Mouse (Mus musculus): ENCODE measurements at regions not wholly inside any gene's neighbourhood (a gene's known extent, or its start where the extent isn't known, plus 50 kb on each side); places are given as distances from the start of the nearest gene placed in this dataset.

- TF ChIP-seq POLR2A (IDR thresholded peaks at IDR 0.05; ENCODE audit: borderline replicate concordance, extremely low read depth, insufficient read depth, insufficient read length, poor library complexity, severe bottlenecking): no peak
- no peak for TF ChIP-seq CTCF (IDR thresholded peaks at IDR 0.05; ENCODE audit: borderline replicate concordance, extremely low read depth, insufficient read depth, insufficient read length)
- peak; percentile 63 for DNase-seq (ENCODE audit: low read depth)
These were observed 277.3 kb upstream of the Prkd1 start for GRCm38 (mm10) chr12:50926234-50926633.

DNA sequence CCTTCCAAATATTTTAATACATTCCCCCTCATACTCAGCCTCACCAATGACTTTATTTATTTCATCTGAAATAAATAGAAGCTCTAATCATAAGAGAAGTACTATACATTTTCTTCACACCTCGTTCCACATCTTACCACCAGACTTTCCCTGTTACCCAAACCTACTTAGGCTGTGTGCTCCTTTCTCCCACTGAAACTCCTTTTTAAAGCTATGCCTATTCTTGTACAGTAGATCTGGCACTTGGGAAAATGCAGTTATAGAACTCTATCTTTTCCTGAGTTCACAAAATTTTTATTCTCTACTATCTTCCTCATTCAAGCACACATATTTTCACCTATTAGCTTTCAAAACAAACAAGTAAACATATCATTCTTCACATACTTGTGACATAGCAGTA lies 272.8 kb upstream of the Prkd1 start:
- DNase-seq (ENCODE audit: low read depth): no peak

GRCm38 (mm10) chr12:50899609-50900447 lies 250.9 kb upstream of the Prkd1 start:
- DNase-seq (ENCODE audit: low read depth): no peak
- TF ChIP-seq POLR2A (IDR thresholded peaks at IDR 0.05; ENCODE audit: borderline replicate concordance, extremely low read depth, insufficient read depth, insufficient read length, poor library complexity, severe bottlenecking): no peak

More for the DNA sequence above, 272.8 kb upstream of the Prkd1 start:
- TF ChIP-seq POLR2A (IDR thresholded peaks at IDR 0.05; ENCODE audit: borderline replicate concordance, extremely low read depth, insufficient read depth, insufficient read length, poor library complexity, severe bottlenecking) (no peak), CTCF (IDR thresholded peaks at IDR 0.05; ENCODE audit: borderline replicate concordance, extremely low read depth, insufficient read depth, insufficient read length) (no peak)

DNA sequence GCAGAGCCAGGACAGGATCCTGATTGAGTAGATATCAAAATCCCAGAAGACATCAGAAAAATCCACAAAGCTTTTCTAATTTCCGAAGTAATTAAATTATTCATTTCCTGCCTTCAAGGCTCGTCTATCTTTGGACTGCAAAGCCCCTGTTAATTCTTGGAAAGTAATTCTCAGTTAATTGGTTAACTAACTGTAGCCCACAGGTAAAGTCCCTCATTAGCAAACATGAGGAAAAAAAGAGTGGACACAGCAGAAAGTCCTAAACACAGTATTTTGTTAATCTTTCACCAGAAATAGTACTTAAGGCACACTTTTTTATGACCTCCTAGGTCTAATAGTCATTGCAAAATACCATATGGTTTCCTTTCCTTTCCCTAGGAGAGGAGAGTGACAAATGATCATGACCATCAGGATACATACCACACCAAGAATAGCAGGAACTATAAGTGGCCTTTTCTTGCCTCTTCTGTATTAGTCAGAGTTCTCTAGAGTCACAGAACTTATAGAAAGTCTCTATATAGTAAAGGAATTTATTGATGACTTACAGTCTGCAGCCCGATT lies 248.8 kb upstream of the Prkd1 start:
- DNase-seq (ENCODE audit: low read depth): no peak
- TF ChIP-seq POLR2A (IDR thresholded peaks at IDR 0.05; ENCODE audit: borderline replicate concordance, extremely low read depth, insufficient read depth, insufficient read length, poor library complexity, severe bottlenecking) (no peak), CTCF (IDR thresholded peaks at IDR 0.05; ENCODE audit: borderline replicate concordance, extremely low read depth, insufficient read depth, insufficient read length) (no peak)

DNA sequence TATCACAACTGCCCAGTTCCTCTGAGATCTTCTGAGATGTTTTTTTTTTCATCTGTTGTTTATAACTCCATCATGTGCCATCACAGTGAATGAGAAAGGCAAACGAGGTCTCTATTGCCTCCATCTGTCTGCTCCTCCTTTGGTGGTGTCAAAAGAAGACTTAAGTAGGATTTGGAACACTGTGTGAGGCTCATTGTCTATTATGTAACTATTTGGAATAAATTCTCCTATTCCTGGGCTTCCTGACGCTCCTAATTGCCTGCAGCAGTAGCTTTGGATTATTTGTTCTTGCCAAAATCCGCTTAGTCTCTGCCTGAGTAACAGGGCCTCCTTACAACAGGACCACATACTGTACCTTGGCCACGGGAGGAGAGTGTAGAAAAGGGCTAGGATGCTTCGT lies 244.7 kb upstream of the Prkd1 start:
- DNase-seq (ENCODE audit: low read depth): peak; percentile 59
- TF ChIP-seq CTCF (IDR thresholded peaks at IDR 0.05; ENCODE audit: borderline replicate concordance, extremely low read depth, insufficient read depth, insufficient read length) (no peak), POLR2A (IDR thresholded peaks at IDR 0.05; ENCODE audit: borderline replicate concordance, extremely low read depth, insufficient read depth, insufficient read length, poor library complexity, severe bottlenecking) (no peak)

- no peak for TF ChIP-seq CTCF (IDR thresholded peaks at IDR 0.05; ENCODE audit: borderline replicate concordance, extremely low read depth, insufficient read depth, insufficient read length)
- no peak for TF ChIP-seq POLR2A (IDR thresholded peaks at IDR 0.05; ENCODE audit: borderline replicate concordance, extremely low read depth, insufficient read depth, insufficient read length, poor library complexity, severe bottlenecking)
- no peak for DNase-seq (ENCODE audit: low read depth)
These were observed 226.9 kb upstream of the Prkd1 start for GRCm38 (mm10) chr12:50875796-50876195.

DNA sequence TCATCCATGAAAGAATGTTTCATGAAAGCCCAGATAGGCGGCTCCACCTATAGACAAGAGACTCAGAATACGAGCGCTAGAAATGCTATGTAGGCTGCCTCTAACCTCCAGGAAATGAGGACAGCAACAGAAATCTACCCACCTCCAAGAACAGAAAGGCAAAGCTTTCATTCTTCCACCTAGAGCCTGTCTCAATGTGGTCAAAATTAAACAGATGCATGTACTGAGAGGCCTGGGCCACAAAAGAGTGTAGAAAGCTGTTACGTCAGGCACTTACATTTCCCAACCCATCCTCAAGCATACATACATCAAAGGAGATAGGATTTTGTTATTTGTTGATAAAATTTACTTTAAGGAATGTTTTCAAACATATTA lies 225.1 kb upstream of the Prkd1 start:
- TF ChIP-seq CTCF (IDR thresholded peaks at IDR 0.05; ENCODE audit: borderline replicate concordance, extremely low read depth, insufficient read depth, insufficient read length) (no peak), POLR2A (IDR thresholded peaks at IDR 0.05; ENCODE audit: borderline replicate concordance, extremely low read depth, insufficient read depth, insufficient read length, poor library complexity, severe bottlenecking) (no peak)
- peak; percentile 69 for DNase-seq (ENCODE audit: low read depth)

- peak; percentile 92 for DNase-seq (ENCODE audit: low read depth)
- TF ChIP-seq CTCF (IDR thresholded peaks at IDR 0.05; ENCODE audit: borderline replicate concordance, extremely low read depth, insufficient read depth, insufficient read length): no peak
- TF ChIP-seq POLR2A (IDR thresholded peaks at IDR 0.05; ENCODE audit: borderline replicate concordance, extremely low read depth, insufficient read depth, insufficient read length, poor library complexity, severe bottlenecking): no peak
These were observed 224.6 kb upstream of the Prkd1 start for GRCm38 (mm10) chr12:50873390-50874023.

- no peak for TF ChIP-seq POLR2A (IDR thresholded peaks at IDR 0.05; ENCODE audit: borderline replicate concordance, extremely low read depth, insufficient read depth, insufficient read length, poor library complexity, severe bottlenecking)
- TF ChIP-seq CTCF (IDR thresholded peaks at IDR 0.05; ENCODE audit: borderline replicate concordance, extremely low read depth, insufficient read depth, insufficient read length): no peak
- peak; percentile 38 for DNase-seq (ENCODE audit: low read depth)
These were observed 202.7 kb upstream of the Prkd1 start for GRCm38 (mm10) chr12:50851644-50852043.

- TF ChIP-seq POLR2A (IDR thresholded peaks at IDR 0.05; ENCODE audit: borderline replicate concordance, extremely low read depth, insufficient read depth, insufficient read length, poor library complexity, severe bottlenecking): no peak
- no peak for TF ChIP-seq CTCF (IDR thresholded peaks at IDR 0.05; ENCODE audit: borderline replicate concordance, extremely low read depth, insufficient read depth, insufficient read length)
These were observed 199.1 kb upstream of the Prkd1 start for GRCm38 (mm10) chr12:50847976-50848375.

GRCm38 (mm10) chr12:50842744-50843143 lies 193.8 kb upstream of the Prkd1 start:
- TF ChIP-seq POLR2A (IDR thresholded peaks at IDR 0.05; ENCODE audit: borderline replicate concordance, extremely low read depth, insufficient read depth, insufficient read length, poor library complexity, severe bottlenecking): no peak
- TF ChIP-seq CTCF (IDR thresholded peaks at IDR 0.05; ENCODE audit: borderline replicate concordance, extremely low read depth, insufficient read depth, insufficient read length): no peak
- DNase-seq (ENCODE audit: low read depth): peak; percentile 21

More at GRCm38 (mm10) chr12:50847976-50848375, 199.1 kb upstream of the Prkd1 start:
- no peak for DNase-seq (ENCODE audit: low read depth)

Measured in brain, embryonic 14.5 days (tissue).